Mouse (Mus musculus) CH12.LX (cell line): ENCODE data around the gene Zbtb46. TPM values are rescaled to one million over a fixed set of nuclear protein-coding genes. Genes with fewer than 3 reads are reported as not detected.

Experiments
- DNase-seq: peaks from one replicate; pipeline ENCODE4 v3.0.0-alpha.2; 2013; ENCODE audit errors: extremely low read depth
- H3K27ac ChIP-seq: 2 replicates; pipeline ENCODE4 v1.5.1; 2012; ENCODE audit warnings: low read depth, mild to moderate bottlenecking, control low read depth, moderate library complexity; ENCODE audit not compliant: insufficient read depth
- H3K27me3 ChIP-seq: replicated peaks from 2 replicates; pipeline ENCODE3; 2012; ENCODE audit warnings: inconsistent platforms
- H3K36me3 ChIP-seq, 2 experiments: replicated peaks in 1 of 2; 2 replicates each; pipeline versions ENCODE3 to v1.6.1; 2012; ENCODE audit warnings: inconsistent platforms in 1 of 2, low read length in 1 of 2, mild to moderate bottlenecking in 1 of 2, mixed read lengths in 1 of 2, moderate library complexity in 1 of 2; ENCODE audit not compliant: control insufficient read depth in 1 of 2, insufficient read depth in 1 of 2
- H3K4me1 ChIP-seq, 2 experiments: 2 replicates each; pipeline ENCODE4 v1.6.1; 2012; ENCODE audit warnings: inconsistent platforms in 1 of 2, moderate library complexity in 1 of 2; ENCODE audit not compliant: insufficient read depth in 2 of 2, control insufficient read depth in 1 of 2
- H3K4me2 ChIP-seq: 2 replicates; pipeline ENCODE4 v1.6.1; 2012; ENCODE audit warnings: low read depth, mild to moderate bottlenecking, control low read depth; ENCODE audit not compliant: poor library complexity, insufficient read depth, severe bottlenecking
- H3K4me3 ChIP-seq, 3 experiments: fragments of 150-350 bp in 1 of 3; sonication (generic) in 1 of 3; replicated peaks in 1 of 3; 2 replicates each; pipeline versions ENCODE3 to v1.5.1; 2011 to 2012; ENCODE audit warnings: low read depth in 2 of 3, low read length in 2 of 3, mild to moderate bottlenecking in 2 of 3, moderate library complexity in 2 of 3, control low read depth in 1 of 3, improper control_type of control experiment in 1 of 3, inconsistent platforms in 1 of 3, mixed read lengths in 1 of 3; ENCODE audit not compliant: poor library complexity in 1 of 3
- H3K79me2 ChIP-seq: replicated peaks from 2 replicates; pipeline ENCODE4 v1.6.1; 2012; ENCODE audit warnings: mild to moderate bottlenecking, moderate library complexity; ENCODE audit not compliant: control insufficient read depth, poor library complexity, insufficient read depth, severe bottlenecking; ENCODE audit errors: extremely low read depth
- H3K9ac ChIP-seq: 2 replicates; pipeline ENCODE4 v1.6.1; 2012; ENCODE audit warnings: low read depth, mild to moderate bottlenecking, control low read depth, moderate library complexity; ENCODE audit not compliant: insufficient read depth
- H3K9me3 ChIP-seq: replicated peaks from 2 replicates; pipeline ENCODE3; 2012; ENCODE audit warnings: low read length, inconsistent platforms, mixed read lengths
- BHLHE40 ChIP-seq: IDR thresholded peaks from 2 replicates; pipeline ENCODE4 v1.6.1; 2011; ENCODE audit warnings: mild to moderate bottlenecking, low read depth, low read length, improper control_type of control experiment
- CHD2 ChIP-seq: IDR thresholded peaks from 2 replicates; pipeline ENCODE4 v1.6.1; 2011; ENCODE audit warnings: low read length, improper control_type of control experiment
- CTCF ChIP-seq, 2 experiments: IDR thresholded peaks in 1 of 2; conservative IDR thresholded peaks in 1 of 2; 2 replicates each; pipeline ENCODE4 v1.5.1; 2011 to 2012; ENCODE audit warnings: low read depth in 2 of 2, low read length in 2 of 2, improper control_type of control experiment in 1 of 2, inconsistent platforms in 1 of 2, mild to moderate bottlenecking in 1 of 2, moderate library complexity in 1 of 2
- E2F4 ChIP-seq: IDR thresholded peaks from 2 replicates; pipeline ENCODE4 v1.6.1; 2011; ENCODE audit warnings: low read depth, low read length, improper control_type of control experiment; ENCODE audit not compliant: insufficient replicate concordance
- EP300 ChIP-seq: IDR thresholded peaks from 2 replicates; pipeline ENCODE4 v1.6.1; 2011; ENCODE audit warnings: low read length, improper control_type of control experiment
- HCFC1 ChIP-seq: IDR thresholded peaks from 2 replicates; pipeline ENCODE4 v1.6.1; 2012; ENCODE audit warnings: low read depth, mild to moderate bottlenecking, inconsistent platforms, low read length, improper control_type of control experiment
- IRF4 ChIP-seq: IDR thresholded peaks from 2 replicates; pipeline ENCODE4 v1.6.1; 2014; ENCODE audit warnings: low read depth, mild to moderate bottlenecking, inconsistent platforms, low read length, improper control_type of control experiment
- JUN ChIP-seq: IDR thresholded peaks from 2 replicates; pipeline ENCODE4 v1.6.1; 2011; ENCODE audit warnings: low read depth, mild to moderate bottlenecking, low read length, improper control_type of control experiment, moderate library complexity; ENCODE audit not compliant: insufficient read depth
- JUND ChIP-seq: conservative IDR thresholded peaks from 2 replicates; pipeline ENCODE4 v1.6.1; 2011; ENCODE audit warnings: low read depth, low read length, improper control_type of control experiment
- MAX ChIP-seq: IDR thresholded peaks from 2 replicates; pipeline ENCODE4 v1.6.1; 2011; ENCODE audit warnings: low read length, improper control_type of control experiment
- MAZ ChIP-seq: IDR thresholded peaks from 2 replicates; pipeline ENCODE4 v1.6.1; 2012; ENCODE audit warnings: low read depth, mild to moderate bottlenecking, inconsistent platforms, low read length, improper control_type of control experiment, moderate library complexity
- MEF2A ChIP-seq: IDR thresholded peaks from 2 replicates; pipeline ENCODE4 v1.6.1; 2014; ENCODE audit warnings: low read depth, mild to moderate bottlenecking, inconsistent platforms, low read length, improper control_type of control experiment, borderline replicate concordance
- NRF1 ChIP-seq: IDR thresholded peaks from 2 replicates; pipeline ENCODE4 v1.6.1; 2014; ENCODE audit warnings: low read depth, mild to moderate bottlenecking, inconsistent platforms, low read length, improper control_type of control experiment, moderate library complexity
- PAX5 ChIP-seq: IDR thresholded peaks from 2 replicates; pipeline ENCODE4 v1.6.1; 2012; ENCODE audit warnings: low read length, inconsistent platforms, mixed read lengths
- POLR2A ChIP-seq: IDR thresholded peaks from 2 replicates; pipeline ENCODE4 v1.6.1; 2011; ENCODE audit warnings: low read depth, mild to moderate bottlenecking, improper control_type of control experiment, low read length
- POLR2AphosphoS2 ChIP-seq: IDR thresholded peaks from 2 replicates; pipeline ENCODE4 v1.6.1; 2011; ENCODE audit warnings: low read depth, low read length, improper control_type of control experiment
- RAD21 ChIP-seq: IDR thresholded peaks from 2 replicates; pipeline ENCODE4 v1.6.1; 2011; ENCODE audit warnings: low read depth, mild to moderate bottlenecking, low read length, improper control_type of control experiment, moderate library complexity
- RCOR1 ChIP-seq: conservative IDR thresholded peaks from 2 replicates; pipeline ENCODE4 v1.6.1; 2012; ENCODE audit warnings: low read depth, mild to moderate bottlenecking, inconsistent platforms, low read length, improper control_type of control experiment
- SMC3 ChIP-seq: IDR thresholded peaks from 2 replicates; pipeline ENCODE4 v1.6.1; 2011; ENCODE audit warnings: low read depth, low read length, improper control_type of control experiment
- UBTF ChIP-seq: IDR thresholded peaks from 2 replicates; pipeline ENCODE4 v1.6.1; 2012; ENCODE audit warnings: low read depth, mild to moderate bottlenecking, inconsistent platforms, low read length, improper control_type of control experiment, moderate library complexity
- USF1 ChIP-seq: IDR thresholded peaks from 2 replicates; pipeline ENCODE4 v1.6.1; 2014; ENCODE audit warnings: low read depth, mild to moderate bottlenecking, inconsistent platforms, low read length, improper control_type of control experiment
- ZC3H11A ChIP-seq: IDR thresholded peaks from 2 replicates; pipeline ENCODE4 v1.6.1; 2012; ENCODE audit warnings: low read depth, mild to moderate bottlenecking, inconsistent platforms, low read length, improper control_type of control experiment
- ZKSCAN1 ChIP-seq: IDR thresholded peaks from 2 replicates; pipeline ENCODE4 v1.6.1; 2012; ENCODE audit warnings: low read depth, inconsistent platforms, low read length, improper control_type of control experiment, borderline replicate concordance
- ZMIZ1 ChIP-seq: IDR thresholded peaks from 2 replicates; pipeline ENCODE4 v1.6.1; 2012; ENCODE audit warnings: low read depth, mild to moderate bottlenecking, inconsistent platforms, low read length, improper control_type of control experiment
- ZNF384 ChIP-seq: IDR thresholded peaks from 2 replicates; pipeline ENCODE4 v1.6.1; 2012; ENCODE audit warnings: low read depth, low read length, improper control_type of control experiment, inconsistent platforms
- dilution Hi-C: fragments of 300-500 bp; cut with MboI; formaldehyde crosslinking; loops from 2 replicates; pipeline ENCODE4 v1.14.3; 2020; ENCODE audit warnings: low sequenced_read_pairs; ENCODE audit not compliant: extremely low pct_unique_long_range_greater_than_20kb, extremely low pct_ligation_motif_present
- in situ Hi-C: fragments of 300-500 bp; cut with MboI; formaldehyde crosslinking; loops from 3 replicates; pipeline ENCODE4 v1.14.3; 2019; ENCODE audit warnings: low sequenced_read_pairs, low pct_ligation_motif_present, low pct_unique_long_range_greater_than_20kb, mixed read lengths
- polyA plus RNA-seq: library from polyadenylated mRNA; unstranded; fragments of >175 nt; gene quantifications from 2 replicates; pipeline ENCODE4 v1.2.1, GENCODE M21; 2012; ENCODE audit warnings: low read depth; ENCODE audit not compliant: insufficient read length
- total RNA-seq, 2 experiments: library from RNA; depleted of rRNA; stranded (reverse); fragments of 300-350 nt in 1 of 2; fragments of >200 nt in 1 of 2; gene quantifications; 2 replicates each; pipeline ENCODE4 v1.2.3; 2012 to 2014

Gene Zbtb46
- total and polyA plus RNA-seq, 3 experiments, result 5.3 to 9.3 (median 6.7) TPM

- H3K4me2 ChIP-seq, result no peak overlapping the region
- in situ Hi-C loops (loop anchor here (5.0 kb wide), 2 partner anchors 96 to 186 kb away; no protein-coding TSS in a partner anchor), dilution Hi-C loops (no loop called here)
- no peak overlapping the region for H3K4me3 ChIP-seq
- TF ChIP-seq NRF1 (no peak), ZMIZ1 (no peak), JUN (no peak), PAX5 (no peak), POLR2A (no peak), BHLHE40 (no peak), ZNF384 (no peak), CTCF (conservative IDR thresholded peaks at IDR 0.05 in 1 of 2, IDR thresholded peaks at IDR 0.05 in 1 of 2; ENCODE audit: low read depth in 2 of 2, low read length in 2 of 2) (no peak), JUND (no peak), ZKSCAN1 (no peak), POLR2AphosphoS2 (no peak; the same call in 1 of the 2 replicates), E2F4 (no peak), RAD21 (no peak), ZC3H11A (no peak), IRF4 (no peak), MEF2A (no peak), SMC3 (no peak), HCFC1 (no peak)
- H3K27me3 ChIP-seq, result no peaks in the 10 kb centered on the region
- no peaks in the 10 kb centered on the region for H3K4me1 ChIP-seq
- H3K36me3 ChIP-seq, result peaks cover 22 to 81% of the 10 kb centered on the region in 2 experiments
- no peak overlapping the region for H3K9ac ChIP-seq
- DNase-seq, result no peak
- no peaks in the 10 kb centered on the region for H3K79me2 ChIP-seq
- no peaks in the 10 kb centered on the region for H3K9me3 ChIP-seq
- no peak overlapping the region for H3K27ac ChIP-seq
Observed at GRCm38 (mm10) chr2:181391541-181391940, 67.7 kb downstream of the Zbtb46 start.

- Histone ChIP-seq H3K27ac (no peak overlapping the region), H3K4me1 (no peaks in the 10 kb centered on the region), H3K4me2 (no peak overlapping the region), H3K9ac (no peak overlapping the region), H3K36me3 (peaks cover 26 to 83% of the 10 kb centered on the region in 2 experiments), H3K79me2 (no peaks in the 10 kb centered on the region), H3K4me3 (no peak overlapping the region), H3K27me3 (no peaks in the 10 kb centered on the region), H3K9me3 (no peaks in the 10 kb centered on the region)
- TF ChIP-seq RCOR1 (no peak), JUN (no peak), MEF2A (no peak), USF1 (no peak), EP300 (no peak), MAZ (no peak), ZKSCAN1 (no peak), BHLHE40 (no peak), MAX (no peak), UBTF (no peak), RAD21 (no peak), CHD2 (no peak)
- dilution Hi-C loops, result no loop called here
- no peak for DNase-seq
- in situ Hi-C loops, result loop anchor here (5.0 kb wide), 2 partner anchors 96 to 186 kb away; no protein-coding TSS in a partner anchor
Observed at GRCm38 (mm10) chr2:181391022-181391421, 68.2 kb downstream of the Zbtb46 start.
